Mouse (Mus musculus) thymus, postnatal 25 days (tissue): ENCODE measurements at regions not wholly inside any gene's neighbourhood (a gene's known extent, or its start where the extent isn't known, plus 50 kb on each side); places are given as distances from the start of the nearest gene placed in this dataset.

Experiments used
- DNase-seq: peaks from one replicate; pipeline ENCODE4 v3.0.0; 2022

DNA sequence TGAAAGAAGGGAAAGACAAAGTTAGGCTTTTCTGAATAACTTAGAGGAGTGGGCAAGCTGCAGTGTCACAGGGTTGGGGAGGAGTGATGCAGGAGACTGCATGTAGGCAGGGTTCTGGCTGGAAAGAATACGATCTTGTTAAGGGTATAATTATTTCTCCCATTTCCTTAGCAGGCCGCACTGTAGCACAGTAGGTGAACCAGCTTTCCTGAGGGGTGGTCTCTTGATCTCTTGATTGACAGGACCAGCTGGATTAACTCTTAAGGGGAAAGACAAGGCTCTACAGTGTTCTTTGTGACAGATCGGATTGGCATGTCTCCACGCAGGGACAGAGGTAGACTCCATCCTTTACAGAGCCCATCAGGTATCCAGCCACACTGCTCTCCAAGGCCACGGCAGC is 54.5 kb upstream of the Meis1 start:
- DNase-seq = no peak

DNA sequence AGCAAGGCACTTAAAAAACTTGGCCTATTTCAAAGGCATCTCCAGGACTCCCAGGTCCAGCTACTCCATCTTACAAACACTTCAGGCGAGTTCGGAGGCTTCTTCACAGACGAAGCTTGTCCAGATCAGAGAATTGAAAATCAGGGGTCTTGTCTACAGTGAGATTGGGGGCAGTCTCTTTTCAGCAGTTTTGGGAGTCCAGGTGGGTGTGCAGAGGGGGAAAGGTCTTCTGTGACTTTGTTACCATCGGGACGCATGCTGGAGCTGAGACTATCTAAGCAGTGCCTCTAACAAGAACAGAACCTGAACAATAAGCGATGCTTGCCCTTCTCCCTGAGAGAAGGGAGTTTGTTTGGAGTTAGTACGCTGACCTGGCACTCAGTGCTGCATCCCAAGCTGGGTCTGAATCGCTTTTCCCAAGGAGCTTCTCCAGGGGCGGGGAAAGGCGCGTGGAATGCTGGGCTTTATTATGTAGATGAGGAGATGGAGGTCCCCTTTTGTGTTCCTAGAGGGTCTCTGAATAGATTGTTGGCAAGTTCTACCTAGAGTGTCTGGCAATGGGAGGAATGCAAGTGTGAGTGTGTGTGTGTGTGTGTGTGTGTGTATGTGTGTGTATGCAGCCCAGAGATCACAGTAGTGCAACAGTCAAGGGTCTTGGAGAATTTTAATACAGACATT is 55.2 kb upstream of the Meis1 start:
- no peak for DNase-seq

DNA sequence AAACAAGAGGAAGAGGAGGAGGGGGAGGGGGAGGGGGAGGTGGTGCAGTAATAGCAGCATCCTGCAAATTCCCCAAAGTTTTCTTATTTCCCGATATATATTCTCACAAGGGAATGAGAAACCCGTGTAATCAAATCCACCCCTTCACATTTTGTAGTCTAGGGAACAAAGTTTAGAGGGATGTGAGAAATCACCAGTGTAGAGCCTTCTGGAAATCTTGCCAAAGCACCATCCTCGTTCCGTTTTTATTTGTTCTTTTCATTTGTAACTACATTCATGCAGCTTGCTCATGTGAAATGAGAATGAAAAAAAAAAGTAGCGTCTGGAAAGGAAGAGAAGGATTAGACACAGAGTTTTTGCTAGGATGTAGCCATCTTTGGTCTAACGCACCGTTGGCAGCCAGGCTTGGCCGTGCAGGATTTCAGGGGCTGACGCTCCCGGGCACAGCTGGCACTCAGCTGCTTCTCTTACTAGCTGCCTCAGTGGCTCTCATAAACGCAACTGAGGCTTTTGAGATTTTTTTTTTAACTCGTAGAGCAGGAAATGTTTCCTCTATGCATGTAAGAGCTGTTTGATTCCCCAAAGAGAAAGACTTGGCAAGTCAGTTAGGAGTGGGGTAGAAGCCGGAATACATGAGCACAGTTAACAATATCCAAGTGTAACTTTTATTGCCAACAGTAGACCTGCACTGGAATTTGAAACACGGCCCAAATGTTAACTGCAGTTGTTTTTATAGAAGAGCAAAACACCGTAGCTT is 72.5 kb upstream of the Meis1 start:
- DNase-seq = no peak

DNA sequence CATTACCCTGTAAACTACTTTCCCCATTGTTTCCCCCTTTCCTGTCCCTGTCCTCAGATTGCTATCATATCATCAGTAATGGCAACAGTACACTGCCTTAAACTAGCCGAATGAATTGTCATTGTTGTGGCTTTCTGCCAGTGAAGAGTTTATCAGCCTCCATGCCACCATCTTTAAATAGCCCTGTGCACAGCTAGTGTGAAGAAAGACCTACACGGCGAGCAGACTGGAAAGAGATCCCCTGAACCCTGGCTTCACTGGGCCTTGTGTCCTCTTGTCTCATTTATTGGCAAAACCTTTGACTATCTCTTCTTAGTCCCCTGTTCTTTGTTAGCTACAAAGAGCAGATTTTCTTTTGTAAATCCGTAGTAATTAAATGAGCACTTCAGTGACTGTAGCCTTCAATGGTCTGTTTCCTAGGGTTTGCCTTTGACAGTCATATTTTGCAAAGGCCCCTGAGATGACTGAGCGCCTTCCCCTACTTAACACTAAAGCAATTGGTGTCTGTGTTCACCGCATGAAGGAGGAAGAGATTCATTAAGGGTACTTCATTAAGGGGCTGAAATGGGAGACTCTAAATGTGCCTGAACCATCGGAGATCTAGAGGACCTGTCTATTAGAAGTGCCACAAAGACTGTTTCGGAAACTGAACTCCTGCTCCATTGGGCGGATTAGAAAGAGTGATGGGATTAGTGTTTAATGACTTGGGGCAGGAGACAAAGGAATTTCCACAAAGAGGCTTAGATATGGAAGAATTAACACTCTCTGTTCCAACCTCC is 74.4 kb upstream of the Meis1 start:
- no peak for DNase-seq

DNA sequence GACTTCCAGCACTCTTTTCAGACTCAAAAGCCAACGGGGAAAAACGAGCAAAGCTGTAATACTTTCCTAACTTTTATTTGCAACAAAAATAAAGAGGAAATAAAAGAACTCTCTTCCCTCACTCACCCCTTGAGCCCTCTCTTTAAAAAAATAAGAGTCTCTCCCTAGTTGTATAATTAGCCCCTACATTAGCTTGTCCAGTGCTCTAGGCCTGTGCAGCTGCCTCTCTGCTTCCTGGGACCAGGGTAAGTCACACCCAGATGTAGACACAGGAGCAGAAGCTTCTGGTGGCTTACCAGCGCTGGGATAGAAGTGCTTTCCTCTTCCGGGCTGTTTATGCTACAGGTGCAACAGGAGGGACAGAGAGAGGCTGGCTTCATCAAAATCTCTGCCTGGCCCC is 75.0 kb upstream of the Meis1 start:
- DNase-seq = no peak

DNA sequence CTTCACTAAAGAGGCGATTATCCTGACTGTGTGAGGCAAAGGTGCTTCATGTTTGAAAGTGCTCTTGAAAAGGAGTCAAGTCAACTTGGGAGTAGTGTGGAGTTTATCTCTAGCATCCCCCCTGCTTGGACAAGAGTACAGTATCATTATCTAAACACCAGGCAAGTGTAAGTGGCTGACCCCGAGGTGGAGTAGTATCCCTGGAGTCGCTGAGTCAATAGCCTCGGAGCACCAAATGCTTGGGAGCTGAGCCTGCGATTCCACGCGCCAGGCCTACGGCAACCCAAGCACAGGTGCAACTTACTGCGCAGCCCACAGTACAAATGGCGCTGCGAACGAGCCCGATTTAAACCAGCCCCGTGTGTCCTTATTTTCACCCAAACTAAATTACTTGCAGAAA is 75.4 kb upstream of the Meis1 start:
- DNase-seq = no peak

DNA sequence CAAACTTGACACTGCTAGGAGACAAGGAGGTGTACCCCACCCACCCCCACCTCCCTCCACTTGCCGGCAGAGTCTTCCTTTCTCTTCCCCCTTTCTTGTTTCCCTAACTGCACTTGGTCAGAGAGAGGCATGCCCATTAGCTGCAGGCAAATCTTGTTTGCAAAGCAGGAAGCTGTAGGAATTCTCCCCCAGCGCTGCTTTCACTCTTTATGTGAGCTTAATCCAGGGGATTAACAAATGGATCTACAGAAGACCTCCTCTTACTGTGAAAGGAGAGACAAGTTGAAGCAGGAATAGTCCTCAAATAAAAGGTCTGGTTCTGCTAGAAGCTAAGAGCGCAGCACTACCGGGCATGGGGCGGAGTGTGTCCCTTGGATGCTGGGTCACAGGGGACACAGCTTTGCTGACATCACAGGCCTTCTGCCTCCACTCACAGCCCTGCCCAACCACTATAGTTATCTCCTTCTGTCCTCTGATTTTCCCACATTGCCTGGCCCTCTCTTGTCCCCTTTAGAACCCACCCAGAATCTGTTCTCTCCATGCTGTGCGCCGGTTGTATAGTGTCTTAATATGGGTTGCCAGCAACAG is 84.3 kb upstream of the Meis1 start:
- no peak for DNase-seq

DNA sequence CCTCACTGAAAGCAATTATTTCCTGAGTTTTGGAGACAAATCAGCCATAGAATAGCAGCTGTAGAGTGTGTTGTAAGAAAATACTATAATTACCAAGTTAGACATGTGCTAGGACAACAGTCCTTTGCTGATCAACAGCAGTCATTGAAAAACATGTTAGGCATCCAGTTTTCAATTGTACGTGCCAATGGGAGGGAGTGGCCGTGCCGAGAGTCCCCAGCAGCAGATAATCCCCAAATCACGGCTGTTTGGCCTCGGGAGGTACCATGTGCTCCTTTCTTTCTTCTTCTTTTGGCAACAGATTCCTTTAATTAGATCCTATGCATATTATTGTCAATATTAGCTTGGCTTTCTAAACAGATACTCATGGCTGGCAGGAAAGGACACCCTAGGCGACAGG is 88.4 kb upstream of the Meis1 start:
- no peak for DNase-seq

DNA sequence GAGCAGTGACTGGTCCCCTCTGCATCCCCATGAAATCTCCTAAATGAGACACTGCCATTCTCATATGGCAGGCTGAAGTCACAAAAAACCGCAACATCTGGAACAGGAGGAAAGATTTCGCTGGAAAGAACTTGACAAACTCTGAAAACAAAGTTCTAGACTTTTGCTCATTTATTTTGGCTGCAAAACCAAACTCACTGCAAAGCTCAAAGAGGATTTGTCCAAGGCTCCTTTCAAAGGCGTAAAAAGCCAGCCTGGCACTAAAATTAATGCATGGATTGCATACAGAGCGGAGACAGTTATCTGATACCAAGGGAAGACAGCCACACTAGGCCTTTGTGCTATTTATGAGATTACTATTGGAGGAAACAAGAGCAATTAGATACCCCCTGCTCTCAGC is 90.3 kb upstream of the Meis1 start:
- no peak for DNase-seq

DNA sequence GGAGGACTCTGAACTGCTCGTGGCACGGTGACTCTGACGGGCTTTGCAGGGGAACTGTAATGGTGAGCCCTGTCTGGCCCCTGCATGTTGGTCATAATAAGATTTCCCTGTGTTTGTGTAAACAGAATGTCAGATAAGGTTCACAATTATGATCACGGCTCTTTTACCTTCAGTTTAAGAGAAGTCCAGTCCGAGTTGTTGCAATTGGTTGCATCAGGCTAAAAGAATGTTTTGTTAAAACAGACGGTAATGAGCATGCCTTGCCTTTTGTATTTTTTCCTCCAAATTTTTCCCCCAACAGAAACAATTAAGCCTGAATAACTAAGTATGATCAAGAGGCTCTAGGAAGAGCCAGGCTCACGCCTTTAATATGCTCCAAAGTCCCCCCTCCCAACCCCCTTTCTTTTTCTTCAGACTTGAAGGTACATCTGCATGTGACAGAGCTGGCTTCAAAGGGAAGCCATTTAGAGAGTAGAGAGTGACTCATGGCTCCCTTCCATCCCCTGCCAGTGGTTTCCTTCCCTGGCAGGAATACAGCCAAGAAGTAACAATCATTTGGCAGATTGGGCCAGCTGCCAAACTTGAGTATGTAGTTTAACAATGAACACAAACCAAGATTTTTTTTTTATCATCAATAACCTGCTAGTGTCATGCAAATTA is 93.3 kb upstream of the Meis1 start:
- DNase-seq = no peak

DNA sequence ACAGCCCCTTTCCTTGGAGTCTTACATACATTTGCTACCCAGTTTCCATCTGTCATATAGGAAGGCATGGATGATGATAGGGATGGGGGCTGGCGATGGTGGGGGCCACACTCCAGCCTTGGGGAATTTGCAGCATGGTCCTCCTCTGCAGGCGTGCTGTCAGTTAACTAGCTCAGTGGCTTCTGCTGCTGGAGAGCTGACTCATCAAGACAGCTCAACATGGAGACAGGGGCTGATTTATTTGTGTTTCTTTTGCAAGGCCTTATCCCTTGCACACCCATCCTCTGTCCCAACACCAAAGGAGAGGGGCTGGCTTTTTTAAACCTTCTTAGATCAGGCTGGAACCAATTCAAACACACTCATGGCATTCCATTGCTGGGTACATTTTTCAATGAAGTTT is 98.3 kb upstream of the Meis1 start:
- DNase-seq = no peak

DNA sequence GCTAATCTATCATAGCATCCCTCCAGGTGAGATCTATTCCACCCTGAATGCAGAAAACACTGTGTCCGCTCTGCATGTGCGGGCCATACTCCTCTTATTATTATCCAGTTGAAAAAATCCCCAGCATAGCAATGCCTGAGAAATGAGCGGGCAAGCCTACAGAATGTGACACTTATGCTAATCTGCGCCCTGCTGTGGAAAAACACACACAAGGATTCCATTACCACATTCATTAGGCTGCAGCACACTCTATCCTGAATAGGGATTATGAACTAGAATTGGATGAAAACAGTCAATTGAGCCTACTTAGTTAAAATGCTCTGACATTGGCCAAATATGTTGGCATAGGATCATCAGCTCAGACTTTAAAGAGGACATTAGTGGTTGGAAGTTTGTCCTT is 99.5 kb upstream of the Meis1 start:
- no peak for DNase-seq

DNA sequence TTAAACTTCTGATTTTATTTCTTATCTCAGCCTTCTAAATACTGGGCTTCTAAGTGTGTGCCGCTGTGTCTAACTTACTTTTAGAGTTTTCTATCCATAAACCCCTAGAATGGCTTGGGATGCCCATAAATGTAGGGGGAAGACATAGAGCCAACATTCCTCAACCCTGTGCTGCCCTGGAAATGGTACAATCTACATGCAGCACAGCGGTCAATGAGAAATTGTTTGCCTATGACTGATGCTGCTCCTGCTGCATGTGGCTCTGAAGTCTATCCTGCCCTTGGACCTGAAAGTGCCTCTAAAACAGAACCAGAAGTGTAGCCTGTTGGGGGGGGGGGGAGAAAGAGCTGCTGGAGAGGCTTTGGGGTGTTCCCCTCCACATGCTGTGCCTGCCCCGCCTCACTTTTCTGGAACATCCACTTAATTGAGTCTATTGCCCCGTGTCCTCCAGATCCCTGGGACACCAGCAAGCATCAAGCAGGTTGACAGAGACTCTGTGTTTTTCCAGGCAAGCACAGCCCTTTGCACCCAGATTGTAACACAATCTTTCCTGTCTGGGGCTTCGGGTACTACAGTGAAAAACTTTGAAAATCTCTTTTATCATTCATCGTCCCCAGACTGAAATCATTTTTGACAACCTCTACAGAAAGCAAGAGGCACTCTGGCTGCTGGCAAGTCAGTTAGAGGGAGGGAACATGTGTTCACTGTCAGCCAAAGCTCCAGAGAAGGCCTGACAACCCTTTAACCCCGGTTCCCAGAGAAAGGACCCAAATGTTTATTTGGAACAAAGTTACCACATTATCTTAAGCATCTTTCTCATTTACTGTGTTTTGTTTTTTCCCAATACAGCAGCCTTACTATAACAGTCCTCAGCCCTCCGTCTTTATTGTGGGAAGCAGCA is 101.4 kb upstream of the Meis1 start:
- no peak for DNase-seq

DNA sequence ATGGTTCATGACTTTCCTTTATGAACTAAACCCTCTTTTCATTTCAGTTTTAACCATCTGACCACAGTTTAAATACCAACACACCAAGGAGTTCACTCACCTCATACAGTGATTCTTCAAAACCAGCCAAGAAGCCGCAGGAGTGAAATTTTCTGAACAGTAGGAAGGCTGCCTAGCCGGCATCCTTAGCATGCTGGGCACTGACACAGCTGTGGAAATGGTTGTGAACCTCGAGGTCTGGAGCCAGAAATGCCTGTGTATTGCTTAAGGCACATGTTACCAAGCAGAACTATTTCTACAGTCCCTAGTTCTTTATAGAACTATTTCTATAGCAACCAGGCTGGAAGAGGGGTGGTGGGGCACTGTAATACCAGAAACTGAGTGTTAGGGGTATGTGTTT is 102.1 kb upstream of the Meis1 start:
- no peak for DNase-seq

DNA sequence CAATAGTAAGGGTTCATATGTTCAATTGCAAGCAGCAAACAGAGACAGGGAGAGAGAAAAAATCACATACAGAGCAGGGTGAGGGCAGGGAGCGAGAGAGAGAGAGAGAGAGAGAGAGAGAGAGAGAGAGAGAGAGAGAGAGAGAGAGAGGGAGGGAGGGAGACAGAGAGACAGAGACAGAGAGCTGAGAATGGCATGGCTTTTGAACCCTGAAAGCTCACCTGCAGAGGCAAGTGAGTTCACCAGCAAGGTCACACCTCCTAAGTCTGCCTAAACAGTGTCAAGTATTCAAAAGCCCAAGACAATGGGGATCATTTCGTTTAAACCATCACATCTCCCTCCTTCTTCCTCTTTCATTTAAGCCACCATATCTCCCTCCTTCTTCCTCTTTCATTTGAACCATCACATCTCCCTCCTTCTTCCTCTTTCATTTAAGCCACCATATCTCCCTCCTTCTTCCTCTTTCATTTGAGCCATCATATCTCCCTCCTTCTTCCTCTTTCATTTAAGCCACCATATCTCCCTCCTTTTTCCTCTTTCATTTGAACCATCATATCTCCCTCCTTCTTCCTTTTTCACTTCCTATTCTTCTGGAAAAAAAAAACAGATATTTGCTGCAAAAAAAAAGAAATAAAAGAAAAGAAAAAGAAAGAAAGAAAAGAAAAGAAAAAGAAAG is 116.7 kb upstream of the Meis1 start:
- no peak for DNase-seq

DNA sequence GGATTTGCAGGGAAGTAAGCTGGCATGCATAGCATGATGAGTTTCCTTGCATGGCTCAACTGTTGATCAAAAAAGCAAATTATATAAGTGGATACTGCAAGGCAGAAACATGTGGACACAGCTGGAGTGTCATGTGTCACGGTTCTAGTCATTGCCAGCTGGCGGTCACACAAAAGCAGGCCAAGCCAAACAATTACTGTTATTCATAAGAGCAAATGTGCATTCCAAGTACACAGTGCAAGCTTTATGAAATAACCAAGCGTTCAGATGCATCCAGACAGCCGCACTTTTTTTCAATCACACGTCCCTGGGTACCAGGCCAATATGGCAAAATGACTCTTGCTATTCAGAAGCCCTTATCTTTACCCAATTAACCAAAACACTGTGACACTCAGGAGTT is 119.6 kb upstream of the Meis1 start:
- DNase-seq = no peak

DNA sequence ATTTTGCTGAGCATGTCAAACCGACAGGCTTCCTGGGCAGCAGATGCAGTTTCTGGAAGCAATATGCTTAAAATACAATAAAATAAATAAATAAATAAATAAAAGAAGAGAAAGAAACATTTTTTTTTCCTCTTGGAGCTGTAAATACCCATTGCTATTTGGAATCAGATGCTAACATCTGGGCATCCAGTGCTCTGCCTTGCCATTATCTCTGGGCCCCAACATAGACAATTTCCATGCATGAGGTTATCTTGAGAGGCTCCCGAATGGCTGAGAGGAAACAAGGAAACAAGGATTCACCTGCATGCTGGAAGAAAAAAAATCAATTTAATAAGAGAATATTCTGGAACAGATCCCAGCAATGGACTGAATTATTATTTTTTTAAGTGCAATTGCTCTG is 120.0 kb upstream of the Meis1 start:
- no peak for DNase-seq

DNA sequence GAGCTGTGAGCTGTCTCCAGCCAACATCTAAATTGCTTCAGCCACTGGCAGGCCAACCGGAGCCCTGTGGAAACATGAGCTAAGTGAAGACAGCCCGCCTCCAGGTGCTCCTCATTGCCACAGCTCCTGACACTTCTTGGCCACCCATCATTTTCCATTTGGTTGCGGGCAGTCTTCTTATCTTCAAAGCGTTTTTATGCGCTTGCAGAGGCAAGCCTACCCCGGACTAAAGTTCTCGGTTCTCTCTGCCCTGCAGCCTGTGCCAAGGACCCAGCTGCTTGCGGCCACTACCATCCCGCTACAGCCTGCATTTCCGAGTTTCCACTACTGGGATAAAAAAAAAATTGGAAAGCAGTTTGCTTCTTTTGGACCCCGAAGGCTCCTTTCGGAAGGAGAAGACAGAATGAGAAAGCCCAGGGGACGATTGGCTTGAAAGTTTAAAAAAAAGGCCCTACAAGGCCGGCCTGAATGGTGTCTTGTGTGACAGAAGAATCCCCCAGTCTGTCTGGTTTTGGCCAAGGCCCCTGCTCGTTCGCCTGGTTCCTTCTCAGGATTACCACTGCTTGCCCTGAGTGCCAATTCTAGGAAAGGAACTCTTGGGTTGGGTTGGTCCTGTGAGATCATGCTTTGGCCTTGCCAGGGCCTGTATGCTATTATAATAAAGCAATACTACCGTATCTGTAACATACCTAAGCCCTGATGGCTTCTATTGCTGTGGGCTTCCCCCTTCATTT is 124.6 kb upstream of the Meis1 start:
- no peak for DNase-seq

DNA sequence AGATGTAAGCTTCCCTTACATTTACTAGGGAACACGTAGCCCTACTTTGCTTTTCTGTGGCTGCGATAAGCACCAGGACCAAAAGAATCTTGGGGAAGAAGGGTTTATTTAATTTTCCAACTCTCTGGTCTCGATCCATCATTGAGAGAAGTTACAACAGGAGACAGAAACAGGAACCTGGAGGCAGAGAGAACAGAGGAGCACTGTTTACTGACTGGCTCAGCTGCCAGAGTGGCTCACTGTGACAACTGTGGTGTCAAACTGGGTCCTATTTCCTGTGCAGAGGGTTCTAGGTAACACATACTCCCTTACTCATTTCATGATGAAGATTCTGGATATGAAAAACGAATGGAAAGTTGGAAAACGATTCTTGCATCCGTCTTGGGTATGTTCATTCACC is 125.7 kb upstream of the Meis1 start:
- no peak for DNase-seq

DNA sequence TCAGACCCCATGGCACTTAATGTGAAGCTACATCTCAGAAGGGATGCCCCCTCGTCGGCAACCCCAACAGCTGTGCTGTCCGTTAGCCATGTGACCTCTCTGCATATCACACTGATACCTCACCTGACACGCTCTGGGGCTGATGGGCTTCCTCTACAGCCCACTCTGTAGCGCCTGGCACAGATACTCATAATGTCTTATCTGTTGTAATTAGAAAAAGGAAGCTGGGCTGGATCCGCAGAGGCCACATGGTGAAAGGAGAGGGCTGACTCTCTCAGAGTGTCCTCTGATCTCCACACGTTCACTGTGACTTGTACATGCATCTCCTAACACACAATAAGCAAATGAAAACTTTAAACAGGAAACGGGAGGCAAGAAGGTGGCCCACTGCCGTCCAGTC is 126.5 kb upstream of the Meis1 start:
- DNase-seq = no peak

DNA sequence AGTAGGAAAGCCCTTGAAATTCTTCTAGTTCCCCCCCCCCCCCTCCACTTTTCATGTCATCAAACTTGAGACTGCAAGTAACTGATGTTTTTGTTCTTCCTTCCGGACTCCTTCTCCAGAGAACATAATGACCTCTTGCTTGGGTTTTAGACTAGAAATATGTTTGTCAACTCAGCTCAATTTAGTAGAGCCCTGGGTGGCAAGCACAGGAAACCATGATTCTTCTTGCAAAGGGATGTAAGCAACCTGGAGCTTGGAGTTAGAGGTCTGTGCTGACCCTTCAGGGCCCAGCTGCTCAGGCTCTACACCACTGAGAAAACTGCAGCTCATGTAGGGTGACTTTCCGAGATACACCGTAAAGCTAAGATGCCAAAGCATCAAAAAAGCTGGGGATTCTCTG is 127.2 kb upstream of the Meis1 start:
- no peak for DNase-seq
